Mouse (Mus musculus): ENCODE results near the gene Sycp2. TPM values are rescaled to one million over a fixed set of nuclear protein-coding genes. Genes with fewer than 3 reads are reported as not detected.

The Sycp2 gene
- polyA plus RNA-seq, 1 experiment: 18.8 TPM

- H3K27ac ChIP-seq (ENCODE audit: control insufficient read depth, insufficient read depth, low read depth, low read length): no peak overlapping the region
- TF ChIP-seq CTCF (IDR thresholded peaks at IDR 0.05; ENCODE audit: control insufficient read depth, insufficient read depth, insufficient replicate concordance, low read depth, low read length): no peak
- TF ChIP-seq POLR2A (IDR thresholded peaks at IDR 0.05; ENCODE audit: control insufficient read depth, low read depth, low read length): no peak
These were observed 68.4 kb downstream of the Sycp2 start for GRCm38 (mm10) chr2:178339044-178339443.

GRCm38 (mm10) chr2:178337878-178338277 is 69.6 kb downstream of the Sycp2 start:
- Histone ChIP-seq H3K4me3 (ENCODE audit: control insufficient read depth, low read depth, low read length) (no peak overlapping the region), H3K4me1 (ENCODE audit: control insufficient read depth, insufficient read depth, low read length) (no peaks in the 10 kb centered on the region), H3K27ac (ENCODE audit: control insufficient read depth, insufficient read depth, low read depth, low read length) (no peak overlapping the region), H3K36me3 (ENCODE audit: control insufficient read depth, insufficient read depth, low read length) (no peaks in the 10 kb centered on the region), H3K27me3 (ENCODE audit: control insufficient read depth, insufficient read depth, low read length) (no peaks in the 10 kb centered on the region)
- TF ChIP-seq POLR2A (IDR thresholded peaks at IDR 0.05; ENCODE audit: control insufficient read depth, low read depth, low read length) (no peak), CTCF (IDR thresholded peaks at IDR 0.05; ENCODE audit: control insufficient read depth, insufficient read depth, insufficient replicate concordance, low read depth, low read length) (no peak)

More at GRCm38 (mm10) chr2:178339044-178339443, 68.4 kb downstream of the Sycp2 start:
- Histone ChIP-seq H3K4me1 (ENCODE audit: control insufficient read depth, insufficient read depth, low read length) (no peaks in the 10 kb centered on the region), H3K27me3 (ENCODE audit: control insufficient read depth, insufficient read depth, low read length) (no peaks in the 10 kb centered on the region), H3K4me3 (ENCODE audit: control insufficient read depth, low read depth, low read length) (no peak overlapping the region), H3K36me3 (ENCODE audit: control insufficient read depth, insufficient read depth, low read length) (no peaks in the 10 kb centered on the region)

- Histone ChIP-seq H3K4me1 (ENCODE audit: control insufficient read depth, insufficient read depth, low read length) (peaks cover 11% of the 10 kb centered on the region), H3K4me3 (ENCODE audit: control insufficient read depth, low read depth, low read length) (no peak overlapping the region), H3K36me3 (ENCODE audit: control insufficient read depth, insufficient read depth, low read length) (no peaks in the 10 kb centered on the region), H3K27me3 (ENCODE audit: control insufficient read depth, insufficient read depth, low read length) (no peaks in the 10 kb centered on the region), H3K27ac (ENCODE audit: control insufficient read depth, insufficient read depth, low read depth, low read length) (no peak overlapping the region)
- TF ChIP-seq CTCF (IDR thresholded peaks at IDR 0.05; ENCODE audit: control insufficient read depth, insufficient read depth, insufficient replicate concordance, low read depth, low read length) (no peak), POLR2A (IDR thresholded peaks at IDR 0.05; ENCODE audit: control insufficient read depth, low read depth, low read length) (no peak)
These were observed 77.5 kb downstream of the Sycp2 start for GRCm38 (mm10) chr2:178329986-178330385.

GRCm38 (mm10) chr2:178329551-178329950 is 77.9 kb downstream of the Sycp2 start:
- Histone ChIP-seq H3K4me3 (ENCODE audit: control insufficient read depth, low read depth, low read length) (peak overlapping the region; percentile 3; the same call in 1 of the 2 replicates), H3K36me3 (ENCODE audit: control insufficient read depth, insufficient read depth, low read length) (no peaks in the 10 kb centered on the region), H3K4me1 (ENCODE audit: control insufficient read depth, insufficient read depth, low read length) (peaks cover 11% of the 10 kb centered on the region), H3K27me3 (ENCODE audit: control insufficient read depth, insufficient read depth, low read length) (no peaks in the 10 kb centered on the region), H3K27ac (ENCODE audit: control insufficient read depth, insufficient read depth, low read depth, low read length) (no peak overlapping the region)
- TF ChIP-seq POLR2A (IDR thresholded peaks at IDR 0.05; ENCODE audit: control insufficient read depth, low read depth, low read length): no peak
- no peak for TF ChIP-seq CTCF (IDR thresholded peaks at IDR 0.05; ENCODE audit: control insufficient read depth, insufficient read depth, insufficient replicate concordance, low read depth, low read length)

DNA sequence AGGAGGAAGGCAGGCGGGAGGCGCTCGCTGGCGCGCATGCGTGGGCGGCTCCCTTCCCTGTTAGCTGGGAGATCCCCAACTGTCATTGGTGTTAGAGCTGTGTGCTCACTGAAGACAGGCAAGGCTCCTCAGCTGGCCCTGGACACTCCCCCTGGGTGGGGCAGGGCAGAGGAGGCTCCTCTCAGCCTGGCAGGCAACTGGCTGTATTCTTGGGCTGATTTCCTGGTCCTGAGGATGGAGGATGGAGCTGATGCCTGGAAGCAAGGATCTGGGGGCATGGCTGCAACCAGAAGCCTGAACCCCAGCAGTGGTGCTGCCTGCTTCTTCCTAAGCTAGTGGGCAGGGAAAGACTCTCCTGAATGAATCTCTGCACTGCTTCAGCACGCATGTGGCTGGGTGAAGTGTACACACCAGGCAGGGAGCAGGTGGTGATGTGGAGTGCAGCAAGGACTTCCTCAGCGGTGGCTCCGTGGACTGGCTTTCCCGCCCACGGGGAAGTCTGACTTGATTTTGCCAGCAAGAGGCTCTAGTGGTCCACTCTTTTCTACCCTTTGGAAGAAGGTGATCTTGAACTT is 79.9 kb downstream of the Sycp2 start:
- peak overlapping the region; percentile 89 for H3K4me3 ChIP-seq (ENCODE audit: control insufficient read depth, low read depth, low read length)
- no peak for TF ChIP-seq CTCF (IDR thresholded peaks at IDR 0.05; ENCODE audit: control insufficient read depth, insufficient read depth, insufficient replicate concordance, low read depth, low read length)
- peak; percentile 83 for TF ChIP-seq POLR2A (IDR thresholded peaks at IDR 0.05; ENCODE audit: control insufficient read depth, low read depth, low read length)

GRCm38 (mm10) chr2:178326750-178327465 is 80.6 kb downstream of the Sycp2 start:
- Histone ChIP-seq H3K27me3 (ENCODE audit: control insufficient read depth, insufficient read depth, low read length) (no peaks in the 10 kb centered on the region), H3K27ac (ENCODE audit: control insufficient read depth, insufficient read depth, low read depth, low read length) (no peak overlapping the region), H3K36me3 (ENCODE audit: control insufficient read depth, insufficient read depth, low read length) (no peaks in the 10 kb centered on the region), H3K4me3 (ENCODE audit: control insufficient read depth, low read depth, low read length) (peak overlapping the region; percentile 89; the same call in 1 of the 2 replicates), H3K4me1 (ENCODE audit: control insufficient read depth, insufficient read depth, low read length) (peaks cover 11% of the 10 kb centered on the region)
- TF ChIP-seq CTCF (IDR thresholded peaks at IDR 0.05; ENCODE audit: control insufficient read depth, insufficient read depth, insufficient replicate concordance, low read depth, low read length): no peak
- TF ChIP-seq POLR2A (IDR thresholded peaks at IDR 0.05; ENCODE audit: control insufficient read depth, low read depth, low read length): no peak

More for the DNA sequence above, 79.9 kb downstream of the Sycp2 start:
- peaks cover 11% of the 10 kb centered on the region for H3K4me1 ChIP-seq (ENCODE audit: control insufficient read depth, insufficient read depth, low read length)
- no peaks in the 10 kb centered on the region for H3K27me3 ChIP-seq (ENCODE audit: control insufficient read depth, insufficient read depth, low read length)
- H3K27ac ChIP-seq (ENCODE audit: control insufficient read depth, insufficient read depth, low read depth, low read length): peak overlapping the region; percentile 91
- H3K36me3 ChIP-seq (ENCODE audit: control insufficient read depth, insufficient read depth, low read length): no peaks in the 10 kb centered on the region

- Histone ChIP-seq H3K27ac (ENCODE audit: control insufficient read depth, insufficient read depth, low read depth, low read length) (no peak overlapping the region), H3K4me3 (ENCODE audit: control insufficient read depth, low read depth, low read length) (no peak overlapping the region), H3K36me3 (ENCODE audit: control insufficient read depth, insufficient read depth, low read length) (no peaks in the 10 kb centered on the region), H3K4me1 (ENCODE audit: control insufficient read depth, insufficient read depth, low read length) (peaks cover 11% of the 10 kb centered on the region), H3K27me3 (ENCODE audit: control insufficient read depth, insufficient read depth, low read length) (no peaks in the 10 kb centered on the region)
- TF ChIP-seq POLR2A (IDR thresholded peaks at IDR 0.05; ENCODE audit: control insufficient read depth, low read depth, low read length) (no peak), CTCF (IDR thresholded peaks at IDR 0.05; ENCODE audit: control insufficient read depth, insufficient read depth, insufficient replicate concordance, low read depth, low read length) (no peak)
These were observed 81.4 kb downstream of the Sycp2 start for GRCm38 (mm10) chr2:178326067-178326466.

All from testis, adult 2 months (tissue).